Mouse (Mus musculus): ENCODE data around the gene Ndrg3.

GRCm38 (mm10) chr2:156937795-156938194 lies 54.1 kb downstream of the Ndrg3 start:
- TF ChIP-seq EP300 (IDR thresholded peaks at IDR 0.05), result no peak
- TF ChIP-seq CTCF (IDR thresholded peaks at IDR 0.05), result no peak
